Mouse (Mus musculus) bone marrow macrophage, adult 2 months (primary cell): Measurements from ENCODE around the gene H1foo.

ENCODE experiments used
- CTCF ChIP-seq: IDR thresholded peaks from 2 replicates; pipeline ENCODE4 v1.5.1; 2012; ENCODE audit warnings: low read depth, mild to moderate bottlenecking, low read length, moderate library complexity
- POLR2A ChIP-seq: IDR thresholded peaks from 2 replicates; pipeline ENCODE4 v1.6.1; 2012; ENCODE audit warnings: mild to moderate bottlenecking, low read depth, low read length, borderline replicate concordance

- TF ChIP-seq CTCF (no peak), POLR2A (no peak)
These were observed 38.7 kb downstream of the H1foo start for GRCm38 (mm10) chr6:115983306-115984038.
